Mouse (Mus musculus) embryonic facial prominence, embryonic 11.5 days (tissue): ENCODE measurements at regions not wholly inside any gene's neighbourhood (a gene's known extent, or its start where the extent isn't known, plus 50 kb on each side); places are given as distances from the start of the nearest gene placed in this dataset.

Experiments
- ATAC-seq: fragments of 200-750 bp; cut with Nextera tagmentation; replicated peaks from 2 replicates; pipeline ENCODE4 v1.8.0; 2017; ENCODE audit warnings: low read depth; ENCODE audit not compliant: insufficient number of reproducible peaks, low FRiP score, low TSS enrichment
- DNase-seq: peaks from one replicate; pipeline ENCODE4 v3.0.0-alpha.2; 2015; ENCODE audit warnings: low spot score
- H3K27ac ChIP-seq: fragments of 300-500 bp; sonication (generic); replicated peaks from 2 replicates; pipeline ENCODE4 v1.5.1; 2014; ENCODE audit warnings: mild to moderate bottlenecking, low read depth, low read length, control low read depth
- H3K27me3 ChIP-seq: fragments of 300-500 bp; sonication (generic); 2 replicates; pipeline ENCODE4 v1.6.1; 2014; ENCODE audit warnings: mild to moderate bottlenecking, low read length, moderate library complexity, mixed read lengths; ENCODE audit not compliant: control insufficient read depth, insufficient read depth
- H3K36me3 ChIP-seq: fragments of 300-500 bp; sonication (generic); replicated peaks from 2 replicates; pipeline ENCODE4 v1.6.1; 2014; ENCODE audit warnings: low read depth, mild to moderate bottlenecking, low read length, moderate library complexity, mixed read lengths; ENCODE audit not compliant: control insufficient read depth, insufficient read depth
- H3K4me1 ChIP-seq: fragments of 300-500 bp; sonication (generic); 2 replicates; pipeline ENCODE4 v1.6.1; 2014; ENCODE audit warnings: low read length, mixed read lengths; ENCODE audit not compliant: control insufficient read depth, insufficient read depth
- H3K4me2 ChIP-seq: fragments of 300-500 bp; sonication (generic); 2 replicates; pipeline ENCODE4 v1.6.1; 2014; ENCODE audit warnings: low read depth, mild to moderate bottlenecking, control low read depth, low read length, moderate library complexity
- H3K4me3 ChIP-seq: fragments of 300-500 bp; sonication (generic); 2 replicates; pipeline ENCODE4 v1.5.1; 2014; ENCODE audit warnings: low read depth, low read length, control low read depth
- H3K9ac ChIP-seq: fragments of 300-500 bp; sonication (generic); replicated peaks from 2 replicates; pipeline ENCODE4 v1.6.1; 2014; ENCODE audit warnings: mild to moderate bottlenecking, control low read depth, low read length
- H3K9me3 ChIP-seq: fragments of 300-500 bp; sonication (generic); replicated peaks from 2 replicates; pipeline ENCODE4 v1.6.1; 2016; ENCODE audit warnings: mild to moderate bottlenecking, low read length, inconsistent platforms, mixed read lengths; ENCODE audit not compliant: control insufficient read depth
- WGBS: fragments of 180-500 bp; shearing (Covaris S2); extraction: QIAGEN DNeasy Blood & Tissue Kit; methylation state at CpG from one replicate; pipeline ENCODE4 v1.1.7; 2014; 5-methylcytosine and 5-hydroxymethylcytosine counted together

DNA sequence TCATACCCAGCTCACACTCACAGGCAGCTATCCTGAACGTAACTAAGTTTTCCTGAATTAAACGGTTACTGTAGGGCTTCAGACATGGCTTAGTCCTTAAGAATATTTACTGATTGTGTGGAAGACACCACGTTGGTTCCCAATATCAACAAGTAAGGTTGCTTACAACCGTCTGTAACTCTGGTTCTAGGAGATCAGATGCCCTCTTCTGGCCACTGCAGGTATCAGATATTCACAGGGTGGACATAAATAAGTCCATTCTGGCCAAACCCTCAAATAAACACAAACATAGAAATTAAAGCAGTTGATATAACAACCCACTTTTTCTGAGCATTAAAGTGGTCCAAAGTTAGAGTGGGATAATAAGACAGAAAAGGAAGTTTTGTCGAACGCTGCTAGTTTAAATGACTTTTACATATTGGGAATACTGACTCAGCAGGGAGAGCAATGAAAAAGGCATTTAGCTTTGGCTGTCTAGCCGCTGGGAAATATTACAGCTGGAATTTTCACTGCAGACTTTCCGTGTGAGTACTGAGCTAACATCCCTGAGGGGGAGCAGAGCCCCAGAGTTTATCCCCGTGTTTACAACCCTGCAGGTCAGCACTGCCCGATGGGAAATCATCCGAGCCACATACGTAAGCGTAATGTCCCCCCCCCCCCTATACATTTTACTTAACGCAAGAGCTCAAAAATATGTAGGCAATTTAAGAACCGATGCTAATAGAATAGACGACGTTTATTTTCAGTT lies 264.4 kb downstream of the Pou4f1 start:
- 73% methylated on average over 17 of the region's 17 CpGs for WGBS
- Histone ChIP-seq H3K4me3 (no peak overlapping the region), H3K9me3 (no peaks in the 10 kb centered on the region), H3K27me3 (no peaks in the 10 kb centered on the region), H3K4me1 (no peaks in the 10 kb centered on the region), H3K27ac (no peak overlapping the region), H3K9ac (no peak overlapping the region), H3K4me2 (no peak overlapping the region), H3K36me3 (no peaks in the 10 kb centered on the region)
- DNase-seq = peak; percentile 33
- ATAC-seq = no peak

- no peaks in the 10 kb centered on the region for H3K36me3 ChIP-seq
- no peaks in the 10 kb centered on the region for H3K27me3 ChIP-seq
- 81% methylated on average over 11 of the region's 11 CpGs for WGBS
- no peaks in the 10 kb centered on the region for H3K9me3 ChIP-seq
- H3K4me1 ChIP-seq = no peaks in the 10 kb centered on the region
- H3K4me2 ChIP-seq = no peak overlapping the region
- no peak for DNase-seq
- ATAC-seq = no peak
- no peak overlapping the region for H3K27ac ChIP-seq
- H3K4me3 ChIP-seq = no peak overlapping the region
- H3K9ac ChIP-seq = no peak overlapping the region
Measured at GRCm38 (mm10) chr14:104193198-104193597, 274.6 kb downstream of the Pou4f1 start.

DNA sequence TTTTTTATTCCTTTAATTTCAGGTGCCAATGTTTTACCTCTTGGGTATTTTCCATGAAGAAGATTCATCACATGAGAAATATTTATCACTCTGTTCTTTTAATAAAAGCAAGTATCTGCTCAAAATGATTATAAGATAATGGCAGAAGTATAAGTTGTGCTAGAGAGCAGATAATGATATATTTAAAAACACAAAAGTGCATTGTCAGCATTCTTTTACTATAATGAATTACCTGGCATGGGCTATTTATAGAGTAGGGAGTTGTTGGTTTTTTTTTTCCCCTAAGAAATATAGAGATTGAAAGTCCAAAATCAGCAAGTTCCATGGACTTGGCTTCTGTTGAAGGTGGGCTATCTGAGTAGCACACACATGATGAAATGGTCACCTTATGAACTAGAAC lies 292.7 kb downstream of the Pou4f1 start:
- Histone ChIP-seq H3K36me3 (no peaks in the 10 kb centered on the region), H3K4me1 (no peaks in the 10 kb centered on the region), H3K27me3 (no peaks in the 10 kb centered on the region), H3K4me3 (no peak overlapping the region), H3K27ac (no peak overlapping the region), H3K9me3 (no peaks in the 10 kb centered on the region), H3K4me2 (no peak overlapping the region), H3K9ac (no peak overlapping the region)
- DNase-seq (no peak), ATAC-seq (no peak)

GRCm38 (mm10) chr14:104146841-104147240 lies 302.6 kb upstream of the Ednrb start:
- H3K4me2 ChIP-seq = no peak overlapping the region
- H3K9me3 ChIP-seq = no peaks in the 10 kb centered on the region
- 52% methylated on average over 5 of the region's 5 CpGs for WGBS

GRCm38 (mm10) chr14:104145395-104145794 lies 301.2 kb upstream of the Ednrb start:
- no peak overlapping the region for H3K4me3 ChIP-seq
- H3K4me2 ChIP-seq = no peak overlapping the region
- no peak overlapping the region for H3K9ac ChIP-seq
- H3K27ac ChIP-seq = no peak overlapping the region
- no peaks in the 10 kb centered on the region for H3K27me3 ChIP-seq
- no peak for ATAC-seq
- no peaks in the 10 kb centered on the region for H3K9me3 ChIP-seq
- no peak for DNase-seq
- no peaks in the 10 kb centered on the region for H3K4me1 ChIP-seq
- no peaks in the 10 kb centered on the region for H3K36me3 ChIP-seq
- WGBS = 53% methylated on average over 5 of the region's 5 CpGs

More at GRCm38 (mm10) chr14:104146841-104147240, 302.6 kb upstream of the Ednrb start:
- no peaks in the 10 kb centered on the region for H3K4me1 ChIP-seq
- ATAC-seq (no peak), DNase-seq (peak; percentile 68)
- no peaks in the 10 kb centered on the region for H3K36me3 ChIP-seq
- no peak overlapping the region for H3K4me3 ChIP-seq
- no peaks in the 10 kb centered on the region for H3K27me3 ChIP-seq
- H3K27ac ChIP-seq = no peak overlapping the region
- H3K9ac ChIP-seq = no peak overlapping the region

- no peak for ATAC-seq
- WGBS = 74% methylated on average over 14 of the region's 14 CpGs
- no peak for DNase-seq
- H3K36me3 ChIP-seq = no peaks in the 10 kb centered on the region
- no peak overlapping the region for H3K27ac ChIP-seq
- H3K9ac ChIP-seq = no peak overlapping the region
- no peak overlapping the region for H3K4me2 ChIP-seq
- no peak overlapping the region for H3K4me3 ChIP-seq
- H3K27me3 ChIP-seq = no peaks in the 10 kb centered on the region
- H3K4me1 ChIP-seq = no peaks in the 10 kb centered on the region
- no peaks in the 10 kb centered on the region for H3K9me3 ChIP-seq
Measured at GRCm38 (mm10) chr14:104114986-104115951, 271.1 kb upstream of the Ednrb start.

DNA sequence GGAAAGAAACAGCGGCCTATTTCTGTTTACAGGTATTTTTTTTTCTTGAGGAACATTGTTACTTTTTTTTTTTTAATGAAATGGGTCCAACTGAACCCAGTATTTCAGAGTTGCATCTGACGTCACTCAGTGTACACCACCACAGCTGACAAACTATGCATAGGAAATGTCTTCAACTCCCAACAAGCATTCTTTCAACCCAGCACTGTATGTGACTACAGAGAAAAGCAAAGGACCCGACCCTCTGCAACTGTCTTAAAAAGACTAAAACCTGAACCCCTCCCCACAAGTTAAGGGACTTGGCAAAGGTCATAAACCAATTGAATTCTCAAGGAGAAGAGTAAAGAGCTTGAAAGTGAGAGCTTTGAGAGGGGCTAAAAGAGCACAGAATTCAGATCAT lies 270.0 kb upstream of the Ednrb start:
- Histone ChIP-seq H3K9ac (no peak overlapping the region), H3K36me3 (no peaks in the 10 kb centered on the region), H3K4me2 (no peak overlapping the region), H3K9me3 (no peaks in the 10 kb centered on the region), H3K4me1 (no peaks in the 10 kb centered on the region), H3K27me3 (no peaks in the 10 kb centered on the region), H3K4me3 (no peak overlapping the region), H3K27ac (no peak overlapping the region)
- 78% methylated on average over 3 of the region's 3 CpGs for WGBS
- DNase-seq (no peak), ATAC-seq (no peak)

GRCm38 (mm10) chr14:104113448-104113847 lies 269.2 kb upstream of the Ednrb start:
- Histone ChIP-seq H3K4me2 (no peak overlapping the region), H3K9me3 (no peaks in the 10 kb centered on the region), H3K27ac (no peak overlapping the region), H3K27me3 (no peaks in the 10 kb centered on the region), H3K9ac (no peak overlapping the region), H3K4me1 (no peaks in the 10 kb centered on the region), H3K4me3 (no peak overlapping the region), H3K36me3 (no peaks in the 10 kb centered on the region)
- WGBS = 75% methylated on average over 2 of the region's 2 CpGs
- ATAC-seq (no peak), DNase-seq (no peak)
